Mouse (Mus musculus): ENCODE measurements around the gene Tspyl3.

The Tspyl3 gene

DNA sequence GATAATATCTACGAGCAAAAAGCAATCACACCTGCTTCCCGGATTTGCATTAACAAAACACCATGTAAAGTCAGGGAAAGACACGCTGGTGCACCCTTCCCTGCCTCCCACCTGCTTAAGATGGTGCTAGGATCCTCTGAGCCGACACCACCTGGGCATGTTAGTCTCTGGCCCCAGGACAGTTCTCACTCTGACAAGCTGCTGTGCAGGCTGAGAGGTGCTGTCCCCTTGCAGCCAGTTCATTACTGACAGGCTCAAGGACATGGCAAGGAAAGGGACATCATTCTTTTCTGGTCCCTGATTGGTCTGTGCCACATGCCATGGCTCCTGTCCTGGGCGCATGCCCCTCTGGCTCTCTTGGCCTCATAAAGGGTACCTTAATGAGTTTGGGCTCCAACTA, 3.3 kb upstream of the Tspyl3 start:
- no peak for DNase-seq (ENCODE audit: low spot score in 2 of 2)

DNA sequence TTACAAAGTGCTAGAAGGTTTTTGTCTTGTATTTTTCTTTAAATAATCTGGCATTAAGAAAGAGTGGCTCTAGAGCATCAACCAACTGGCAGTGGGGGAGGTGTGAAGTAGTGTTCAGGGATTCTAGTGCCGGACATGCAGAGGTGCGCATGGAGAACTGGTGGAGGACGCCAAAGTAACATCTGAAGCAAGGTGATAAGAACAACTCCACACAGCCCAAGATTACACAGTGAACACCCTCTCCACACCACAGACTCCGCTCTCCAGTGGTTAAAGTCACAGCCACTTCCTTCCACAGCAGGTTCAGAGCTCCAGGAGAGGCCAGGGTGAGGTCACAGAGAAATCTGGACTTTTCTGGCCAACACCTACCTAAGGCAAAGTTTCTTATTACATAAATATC, 2.7 kb upstream of the Tspyl3 start:
- DNase-seq (ENCODE audit: low spot score in 2 of 2): peak in 1 of 2 experiments; percentile 29

DNA sequence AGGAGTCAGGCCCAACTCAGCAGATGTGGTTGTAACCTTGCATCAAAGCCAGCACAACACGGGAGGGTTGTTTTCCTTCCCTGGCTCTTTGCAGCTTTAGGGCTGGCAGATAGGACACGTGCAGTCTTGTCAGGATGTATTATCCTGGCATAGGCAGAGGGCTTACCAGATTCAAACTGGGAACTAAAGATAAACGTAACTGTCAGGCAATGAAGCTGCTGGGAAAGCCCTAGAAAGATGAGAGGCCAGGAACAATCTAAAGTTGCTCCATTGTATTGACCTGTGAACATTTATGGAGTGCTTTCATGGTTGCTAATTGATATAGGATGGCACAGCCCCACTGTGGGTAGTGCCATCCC, 333 bp upstream of the Tspyl3 start:
- no peak for DNase-seq (ENCODE audit: low spot score in 2 of 2)

DNA sequence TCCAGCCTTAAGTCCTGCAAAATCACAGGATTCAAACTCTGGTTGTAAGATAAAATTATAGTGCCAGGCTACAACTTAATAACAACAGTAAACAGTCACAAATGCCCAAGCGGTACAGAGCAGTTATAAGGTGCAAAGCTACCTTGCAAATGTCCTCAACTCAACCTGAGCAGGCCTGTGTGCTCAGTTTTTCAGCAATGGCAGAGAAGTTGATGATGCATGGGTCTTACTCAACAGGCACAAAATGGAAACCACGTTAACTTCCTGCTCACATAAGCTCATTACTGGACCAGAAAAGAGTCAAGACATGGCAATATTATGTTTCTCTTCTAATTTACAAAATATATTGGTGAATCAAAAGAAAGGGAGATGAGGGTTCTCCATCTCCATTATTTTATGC, 2.7 kb downstream of the Tspyl3 start:
- no peak for DNase-seq (ENCODE audit: low spot score in 2 of 2)

DNA sequence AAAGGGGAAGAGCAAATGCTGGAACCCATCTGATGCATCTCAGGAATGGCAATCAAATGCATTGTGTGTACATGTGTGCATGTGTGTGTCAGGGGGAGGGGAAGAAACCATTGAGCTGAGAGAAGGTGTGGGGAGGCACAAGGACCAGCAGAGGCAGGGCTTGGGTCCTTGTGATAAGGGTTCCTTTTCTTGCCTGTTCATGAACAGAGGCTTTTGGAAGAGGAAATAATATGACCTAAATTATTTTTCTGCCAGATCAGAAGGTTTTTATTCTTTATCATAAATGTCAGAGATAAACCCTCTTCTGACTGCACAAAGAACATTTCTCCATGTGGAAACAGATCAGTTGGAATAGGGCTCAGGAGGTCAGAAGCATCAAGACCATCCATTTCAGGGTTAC, 3.1 kb downstream of the Tspyl3 start:
- no peak for DNase-seq (ENCODE audit: low spot score in 2 of 2)

DNA sequence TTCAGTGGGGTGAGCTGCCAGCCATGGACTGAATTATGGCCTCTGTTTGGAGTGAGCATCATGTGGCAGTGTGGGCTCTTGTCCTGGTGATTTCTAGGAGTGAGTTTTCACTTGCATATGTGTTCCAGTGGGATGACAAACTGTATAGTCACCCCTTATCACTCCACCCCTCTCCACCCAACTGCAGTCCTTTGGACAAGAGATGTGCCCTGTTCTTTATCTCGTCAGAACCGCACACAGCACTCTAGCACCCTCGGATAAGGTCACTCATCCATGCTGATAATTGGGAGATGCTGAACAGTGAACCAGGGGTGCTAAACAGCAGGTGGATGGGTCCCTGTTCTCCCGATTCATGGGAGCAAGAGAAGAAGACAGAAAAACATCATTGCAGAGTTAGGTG, 3.6 kb downstream of the Tspyl3 start:
- no peak for DNase-seq (ENCODE audit: low spot score in 2 of 2)

DNA sequence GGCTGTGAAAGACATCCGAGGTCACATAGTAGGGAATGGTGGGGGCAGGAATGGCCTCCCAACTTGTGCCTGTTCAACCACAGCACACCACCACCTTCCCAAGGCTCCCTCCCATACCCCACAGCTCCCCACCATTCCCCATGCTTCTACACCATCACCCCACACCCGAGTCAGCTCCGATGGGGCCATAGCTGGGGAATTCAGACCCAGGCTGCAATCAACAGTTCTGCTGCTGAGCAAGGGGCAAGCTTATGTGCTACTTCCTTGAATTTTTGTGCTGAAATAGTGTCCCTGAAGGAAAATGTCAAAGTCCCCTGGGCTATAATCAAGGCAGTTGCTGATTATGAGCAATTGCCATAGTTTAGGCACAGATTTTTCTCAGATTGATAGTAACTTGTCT, 6.7 kb downstream of the Tspyl3 start:
- no peak for DNase-seq (ENCODE audit: low spot score in 2 of 2)

DNA sequence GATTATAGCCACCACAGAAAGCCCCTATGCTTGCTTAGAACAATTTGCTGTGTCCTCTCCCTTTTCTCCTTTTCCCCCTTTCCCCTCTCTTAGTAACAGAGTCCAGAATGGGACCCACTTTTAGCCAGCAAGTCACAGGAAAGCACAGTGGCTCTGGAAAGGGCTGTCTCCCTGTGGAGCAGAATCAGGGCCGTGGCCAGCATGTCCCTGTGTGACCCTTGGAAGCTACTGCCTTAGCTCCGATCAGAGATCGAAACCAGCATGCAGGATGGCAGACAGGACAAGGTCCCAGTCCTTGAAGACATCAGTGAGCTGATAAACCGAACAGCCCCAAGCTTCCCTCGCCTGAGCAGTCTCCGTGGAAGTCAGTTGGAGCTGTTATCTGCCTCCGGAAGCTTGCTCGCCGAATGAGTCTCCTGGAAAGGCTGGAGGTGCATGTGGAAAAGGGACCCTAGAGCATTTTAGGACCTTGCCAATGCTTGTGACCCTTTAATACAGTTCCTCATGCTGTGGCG, 7.4 kb downstream of the Tspyl3 start:
- no peak for DNase-seq (ENCODE audit: low spot score in 2 of 2)

DNA sequence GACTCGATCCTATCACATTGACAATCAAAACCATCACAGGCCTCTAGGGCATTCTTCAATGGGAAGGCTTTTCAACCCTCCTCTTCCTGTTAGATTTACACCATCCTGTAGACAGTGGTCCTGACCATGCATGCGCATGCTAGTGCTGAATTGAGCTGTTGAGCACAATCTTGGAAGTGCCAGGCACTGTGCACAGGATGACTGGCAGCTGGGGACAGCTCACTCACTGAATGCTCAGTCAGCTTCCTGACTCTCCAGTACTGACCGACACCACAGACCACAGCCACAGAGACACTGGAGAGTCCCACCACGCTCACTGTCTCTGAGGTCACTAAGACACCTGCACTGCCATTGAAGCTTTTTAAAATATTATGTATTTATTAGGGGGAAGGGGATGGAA, 9.8 kb downstream of the Tspyl3 start:
- no peak for DNase-seq (ENCODE audit: low spot score in 2 of 2)

DNA sequence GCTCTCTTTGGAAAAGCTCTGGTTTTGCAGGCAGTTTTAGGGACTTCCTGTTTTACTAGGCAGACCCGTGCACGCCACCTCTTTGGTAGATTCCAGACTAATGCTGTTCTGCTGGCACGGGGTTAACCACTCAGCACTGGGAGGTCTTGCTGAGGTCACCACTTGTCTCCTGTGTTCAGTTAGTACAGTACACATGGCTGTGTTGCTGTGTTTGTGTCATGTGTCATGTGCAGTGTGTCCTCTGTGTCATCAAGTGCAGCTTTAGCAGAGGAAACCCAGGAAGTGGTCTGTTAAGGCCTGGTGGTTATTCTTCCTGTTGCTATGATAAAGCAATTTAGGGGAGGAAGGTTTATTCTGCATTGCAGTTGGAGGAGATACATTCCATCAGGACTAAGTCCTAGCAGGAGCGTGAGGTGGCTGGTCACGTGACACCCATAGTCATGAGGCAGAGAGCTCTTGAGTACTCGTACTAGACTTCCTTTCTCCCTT, 10.4 kb downstream of the Tspyl3 start:
- peak in 1 of 2 experiments; percentile 34 for DNase-seq (ENCODE audit: low spot score in 2 of 2)

DNA sequence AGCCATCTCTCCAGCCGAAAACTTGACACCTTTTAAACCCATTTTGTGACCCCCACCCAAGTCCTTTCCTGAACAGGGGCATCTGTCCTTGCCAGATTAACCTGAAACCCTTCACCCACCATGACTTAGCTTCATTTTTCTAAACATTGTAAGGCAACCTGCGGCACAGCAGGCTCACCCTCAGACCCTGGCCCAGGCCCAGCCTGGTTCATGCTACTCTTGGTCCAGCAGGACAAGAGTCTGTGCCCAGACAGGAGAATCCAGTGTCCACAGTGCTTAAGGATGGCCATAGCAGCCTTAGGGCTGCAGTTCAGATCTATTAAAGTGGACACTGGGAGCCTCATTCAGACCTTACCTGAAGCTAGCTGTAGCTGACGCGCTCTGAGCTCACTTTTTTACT, 11.9 kb downstream of the Tspyl3 start:
- no peak for DNase-seq (ENCODE audit: low spot score in 2 of 2)

DNA sequence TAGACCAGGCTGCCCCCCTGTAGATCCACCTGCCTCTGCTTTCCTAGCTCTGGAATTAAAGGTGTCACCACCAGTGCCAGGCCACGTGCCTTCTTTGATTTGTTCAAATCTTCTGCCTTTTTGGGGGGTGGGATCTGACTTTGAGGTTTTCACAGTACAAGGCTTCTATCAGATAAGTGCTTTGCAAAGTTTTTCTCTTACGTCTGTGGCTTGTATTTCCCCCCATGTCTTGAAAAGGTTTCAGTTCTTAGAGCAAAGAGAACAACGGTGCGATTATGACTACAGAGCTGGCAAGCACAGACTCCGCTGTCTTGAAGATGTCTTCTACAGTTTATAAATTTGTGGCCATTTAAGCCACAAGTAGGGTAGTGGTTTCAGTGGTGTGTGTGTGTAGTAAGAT, 13.8 kb downstream of the Tspyl3 start:
- no peak for DNase-seq (ENCODE audit: low spot score in 2 of 2)

DNA sequence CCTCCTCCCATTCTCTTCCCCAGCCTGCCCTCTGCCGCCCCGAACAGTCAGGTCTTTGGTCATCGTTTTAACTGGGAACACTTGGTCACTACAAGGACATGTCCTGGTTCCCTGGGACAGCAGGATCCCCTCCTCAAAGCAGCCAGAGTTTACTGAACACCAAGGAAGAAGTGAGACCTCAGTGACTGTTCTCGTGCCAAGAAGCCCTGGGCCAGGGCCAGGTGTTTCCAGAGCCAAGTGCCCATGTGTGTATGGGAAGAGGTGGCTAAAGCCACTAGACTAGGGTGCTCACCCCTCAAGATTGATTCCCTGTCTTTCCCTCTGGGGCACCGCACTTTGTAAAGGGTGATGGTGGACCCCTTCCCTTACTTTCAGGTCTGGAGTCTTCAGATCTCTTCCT, 16.0 kb downstream of the Tspyl3 start:
- no peak for DNase-seq (ENCODE audit: low spot score in 2 of 2)

DNA sequence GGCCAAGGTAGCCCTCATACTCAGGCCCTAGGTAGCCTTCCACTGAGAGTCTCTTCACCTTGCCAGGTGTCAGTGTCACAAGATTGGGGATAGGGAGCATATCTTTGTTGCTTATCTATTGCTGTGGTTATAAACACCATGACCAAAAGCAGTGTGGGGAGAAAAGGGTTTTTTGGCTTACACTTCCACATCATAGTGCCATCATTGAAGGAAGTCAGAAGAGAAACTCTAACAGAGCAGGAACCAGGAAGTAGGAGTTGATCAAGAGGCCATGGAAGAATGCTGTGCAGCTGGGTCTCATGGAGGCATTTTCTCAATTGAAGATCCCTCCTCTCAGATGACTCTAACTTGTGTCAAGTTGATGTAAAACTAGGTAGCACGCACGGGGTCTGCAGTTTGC, 17.1 kb downstream of the Tspyl3 start:
- no peak for DNase-seq (ENCODE audit: low spot score in 2 of 2)

DNA sequence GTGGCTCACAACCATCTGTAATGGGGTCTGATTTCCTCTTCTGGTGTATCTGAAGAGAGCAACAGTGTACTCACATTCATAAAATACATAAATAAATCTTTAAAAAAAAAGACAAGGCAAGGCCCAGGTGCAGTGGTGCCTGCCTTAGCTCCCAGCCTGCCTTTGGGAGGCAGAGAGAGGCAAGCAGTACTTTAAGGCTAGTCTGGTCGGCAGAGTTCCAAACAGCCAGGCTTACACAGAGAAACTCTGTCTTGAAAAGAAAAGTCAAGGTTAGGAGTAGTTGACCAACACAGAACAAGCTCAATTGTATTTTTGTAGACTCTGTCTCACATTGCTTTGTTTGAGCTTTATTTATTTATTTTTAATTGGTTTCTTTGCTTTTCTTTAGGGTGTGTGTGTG, 22.5 kb downstream of the Tspyl3 start:
- DNase-seq (ENCODE audit: low spot score in 2 of 2): no peak

DNA sequence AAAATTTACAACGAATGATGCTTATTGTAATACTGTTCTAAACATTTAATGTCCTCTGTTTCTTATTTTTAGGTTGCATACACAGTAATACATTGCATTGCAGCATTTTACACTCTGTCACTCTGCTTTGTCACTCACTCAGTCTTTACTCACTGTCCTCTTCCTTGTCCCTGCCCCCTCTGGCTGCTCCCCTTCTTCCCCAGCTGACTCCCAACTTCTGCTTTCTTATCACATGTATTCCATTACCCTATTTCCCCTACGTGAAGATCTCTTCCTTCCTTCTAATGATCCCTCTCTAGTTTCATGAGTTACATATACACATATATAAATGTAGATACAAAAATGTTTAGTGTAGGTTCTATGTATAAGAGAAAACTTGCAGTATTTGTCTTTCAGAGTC, 26.1 kb downstream of the Tspyl3 start:
- no peak for DNase-seq (ENCODE audit: low spot score in 2 of 2)

DNA sequence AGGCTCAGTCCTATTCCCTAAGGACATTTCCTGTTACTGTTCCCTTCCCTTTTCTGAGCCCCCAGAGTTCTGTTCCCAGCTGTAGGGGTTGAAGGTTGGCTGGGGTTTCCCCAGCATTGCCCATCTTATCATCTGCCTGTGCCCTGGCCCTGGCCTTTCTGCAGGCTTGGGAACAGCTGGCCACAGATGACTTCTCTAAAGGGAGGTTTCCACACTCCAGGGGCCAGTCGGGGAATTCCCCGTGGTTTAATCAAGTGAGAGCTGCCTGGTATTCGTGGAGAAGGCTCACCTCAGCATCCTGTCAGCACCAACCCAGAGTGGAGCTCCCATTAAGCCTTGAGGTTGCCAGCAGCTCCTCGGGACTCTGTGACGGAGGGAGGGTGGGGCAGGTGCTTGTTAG, 26.8 kb downstream of the Tspyl3 start:
- DNase-seq (ENCODE audit: low spot score in 2 of 2): no peak

DNA sequence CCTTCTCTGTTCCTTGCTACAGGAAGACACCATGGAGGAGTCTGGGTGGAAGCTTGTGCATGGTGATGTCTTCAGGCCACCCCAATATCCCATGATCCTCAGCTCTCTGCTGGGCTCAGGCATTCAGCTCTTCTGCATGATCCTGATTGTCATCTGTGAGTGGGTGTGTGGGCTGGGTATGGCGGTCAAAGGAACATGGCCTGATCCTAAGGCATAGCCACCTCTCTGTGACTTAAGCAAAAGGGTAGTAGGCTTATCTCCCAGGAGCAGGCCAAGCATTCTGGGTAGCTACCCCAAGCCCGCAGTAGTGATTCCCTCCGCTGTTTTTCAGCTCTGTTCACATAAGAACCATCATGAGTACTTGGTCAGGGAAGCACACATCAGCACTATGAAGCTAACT, 31.0 kb downstream of the Tspyl3 start:
- no peak for DNase-seq (ENCODE audit: low spot score in 2 of 2)

DNA sequence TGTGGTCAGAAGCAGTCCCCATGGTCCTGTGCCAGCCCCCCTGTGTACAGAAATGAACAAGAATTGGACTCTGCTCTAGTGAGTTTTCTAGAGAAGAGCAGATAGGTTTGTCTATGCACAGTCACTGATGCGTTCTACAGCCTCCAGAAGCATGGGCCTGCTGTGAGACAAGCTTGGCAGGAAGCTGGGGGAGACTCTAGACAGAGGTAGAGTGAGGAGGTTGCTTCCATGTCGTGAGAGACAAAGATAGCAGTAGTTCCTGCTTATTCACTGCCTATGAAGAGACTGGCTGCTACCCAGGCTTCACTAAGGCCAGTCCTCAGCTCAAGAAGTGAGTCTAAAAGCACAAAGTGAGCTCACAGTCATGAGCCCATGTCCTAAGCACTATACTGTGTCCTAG, 34.0 kb downstream of the Tspyl3 start:
- no peak for DNase-seq (ENCODE audit: low spot score in 2 of 2)

DNA sequence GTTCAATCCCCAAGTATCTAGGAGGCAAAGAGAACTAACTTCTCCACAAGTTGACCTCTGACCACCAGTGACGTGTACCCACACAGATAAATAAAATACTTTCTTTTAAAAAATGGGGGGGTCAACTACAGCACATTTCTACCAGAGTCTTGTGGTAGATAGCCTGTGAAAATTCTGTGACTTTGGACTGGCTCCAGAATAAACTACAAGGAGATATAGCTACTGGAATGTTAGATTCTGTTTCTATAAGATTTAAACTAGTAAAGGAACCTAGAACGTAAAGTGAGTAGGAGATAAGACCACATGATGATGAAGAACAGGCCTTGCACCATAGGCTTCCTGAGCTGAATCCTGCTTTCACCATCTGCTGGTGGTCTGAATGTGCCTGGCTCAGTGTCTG, 37.4 kb downstream of the Tspyl3 start:
- DNase-seq (ENCODE audit: low spot score in 2 of 2): no peak

DNA sequence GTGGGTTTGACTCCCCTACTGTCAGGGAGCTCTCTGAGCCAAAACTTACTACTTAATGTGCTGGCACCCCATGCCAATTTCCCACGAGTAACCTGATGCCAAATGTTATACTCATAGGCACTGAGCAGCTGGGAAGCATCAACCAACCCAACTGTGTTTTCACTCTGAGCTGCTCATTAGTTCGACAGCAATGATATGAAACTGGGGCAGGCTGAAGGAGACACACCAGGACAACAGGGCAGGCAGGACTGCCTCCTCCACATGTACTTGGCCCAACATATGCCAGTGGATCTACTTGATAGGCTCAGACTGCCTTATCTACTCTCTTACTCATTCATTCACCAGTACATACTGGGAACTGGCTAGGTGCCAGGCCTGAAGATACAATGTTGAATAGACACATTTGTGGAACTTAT, 39.1 kb downstream of the Tspyl3 start:
- peak in 1 of 2 experiments; percentile 35 for DNase-seq (ENCODE audit: low spot score in 2 of 2)

DNA sequence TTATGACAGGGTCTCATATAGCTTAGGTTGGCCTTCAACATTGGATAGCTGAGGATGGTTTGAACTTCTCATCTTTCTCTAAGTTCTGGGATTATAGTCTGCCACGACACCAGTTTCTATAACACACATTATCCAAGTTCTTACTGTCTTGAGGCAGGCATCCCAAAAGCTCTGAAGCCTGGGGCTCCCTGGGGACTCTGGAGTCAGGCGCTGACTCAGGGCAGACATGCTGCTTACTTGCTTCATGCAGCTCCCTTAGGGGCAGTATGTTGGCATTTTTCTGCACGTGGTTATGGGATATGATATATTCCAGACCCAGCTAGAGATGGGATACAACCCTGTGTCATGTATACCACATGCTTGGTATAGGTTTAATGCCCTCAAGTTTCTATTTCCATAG, 45.3 kb downstream of the Tspyl3 start:
- no peak for DNase-seq (ENCODE audit: low spot score in 2 of 2)

DNA sequence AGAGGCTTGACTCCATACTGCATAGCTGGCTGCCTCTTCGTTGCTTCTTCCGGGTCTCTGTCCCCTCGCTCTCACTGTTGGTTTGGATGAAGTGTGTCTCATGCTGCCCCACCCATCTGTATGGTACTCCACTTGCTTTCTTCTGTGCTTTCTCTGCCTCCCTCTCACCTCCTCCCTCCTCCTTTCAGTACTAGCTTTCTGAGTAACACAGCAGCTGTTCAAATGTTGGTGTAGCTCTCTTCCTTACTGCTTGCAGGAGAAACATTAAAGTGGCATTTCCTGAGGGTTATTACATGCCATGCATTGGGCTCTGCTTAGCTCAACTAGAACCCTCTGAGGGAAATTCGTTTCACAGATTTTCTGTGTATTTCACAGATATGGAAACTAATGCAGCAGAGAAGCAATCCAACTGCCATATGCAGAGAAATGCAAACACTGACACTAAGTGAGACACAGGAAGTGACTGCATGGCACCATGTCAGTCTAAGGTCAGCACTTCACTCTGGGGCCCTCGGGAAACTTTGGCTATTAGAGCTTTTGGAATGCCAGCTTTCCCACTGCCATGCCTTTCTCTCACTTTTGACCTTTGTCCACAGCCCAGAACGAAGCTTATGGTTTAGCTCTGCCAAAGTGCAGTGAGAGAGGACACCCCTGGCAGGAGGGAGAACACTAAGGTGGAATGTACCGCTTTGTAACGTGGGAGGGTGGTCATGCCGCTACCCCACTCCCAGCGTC, 45.9 kb downstream of the Tspyl3 start:
- no peak for DNase-seq (ENCODE audit: low spot score in 2 of 2)

DNA sequence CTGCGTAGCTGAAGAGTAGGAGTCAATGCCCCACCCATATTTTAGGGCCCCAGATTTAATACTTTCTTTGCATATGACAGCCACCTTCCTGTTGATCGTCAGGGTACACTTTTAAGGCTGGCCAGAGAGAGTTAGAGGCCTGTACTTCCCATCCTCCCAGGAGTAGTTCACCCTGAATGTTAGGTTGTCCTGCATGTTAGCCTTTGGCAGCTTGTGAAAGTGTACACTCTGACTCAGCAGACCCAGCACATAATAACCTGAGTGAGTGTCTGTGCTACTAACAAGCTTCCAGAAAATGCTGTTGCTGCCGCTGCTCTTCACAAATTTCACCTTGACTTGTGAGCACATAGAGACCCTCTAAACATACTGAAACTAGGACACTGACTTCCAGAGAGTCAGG, 48.1 kb downstream of the Tspyl3 start:
- DNase-seq (ENCODE audit: low spot score in 2 of 2): no peak

Measured in spleen, postnatal 10 days (tissue).